Mouse (Mus musculus): ENCODE results near the gene Tead1. TPM values are rescaled to one million over a fixed set of nuclear protein-coding genes. Genes with fewer than 3 reads are reported as not detected.

The Tead1 gene
- total and polyA plus RNA-seq, 2 experiments from 2014 or later, result 20.8 to 63.9 TPM

- no peak overlapping the region for H3K9ac ChIP-seq (replicated peaks; ENCODE audit: low read depth, low read length)
- DNase-seq (ENCODE audit: low spot score) (no peak), ATAC-seq (ENCODE audit: insufficient read depth, low read depth) (no peak)
- no peak overlapping the region for H3K4me3 ChIP-seq (ENCODE audit: low read depth, low read length)
- WGBS, result 51% methylated on average over 5 of the region's 5 CpGs
- H3K27ac ChIP-seq (ENCODE audit: low read depth), result no peak overlapping the region
- peaks cover 46% of the 10 kb centered on the region for H3K4me1 ChIP-seq (ENCODE audit: control insufficient read depth, insufficient read depth)
- no peaks in the 10 kb centered on the region for H3K27me3 ChIP-seq (ENCODE audit: control insufficient read depth, insufficient read depth, low read length)
- TF ChIP-seq CTCF (IDR thresholded peaks at IDR 0.05; ENCODE audit: low read depth) (no peak), EP300 (IDR thresholded peaks at IDR 0.05; ENCODE audit: low read depth) (no peak)
- H3K9me3 ChIP-seq (replicated peaks; ENCODE audit: control insufficient read depth, low read length), result no peaks in the 10 kb centered on the region
- no peak overlapping the region for H3K4me2 ChIP-seq (ENCODE audit: low read depth, low read length)
- 0 out of 2 replicates have a peak, but pooled peaks cover 3% of the 10 kb centered on the region for H3K36me3 ChIP-seq (replicated peaks; ENCODE audit: control insufficient read depth, insufficient read depth, low read length)
Measured at GRCm38 (mm10) chr7:112700082-112700481, 21.0 kb downstream of the Tead1 start.

GRCm38 (mm10) chr7:112703341-112703740 is 24.2 kb downstream of the Tead1 start:
- ATAC-seq (ENCODE audit: insufficient read depth, low read depth) (no peak), DNase-seq (ENCODE audit: low spot score) (no peak)
- no peaks in the 10 kb centered on the region for H3K27me3 ChIP-seq (ENCODE audit: control insufficient read depth, insufficient read depth, low read length)
- no peaks in the 10 kb centered on the region for H3K9me3 ChIP-seq (replicated peaks; ENCODE audit: control insufficient read depth, low read length)
- TF ChIP-seq EP300 (IDR thresholded peaks at IDR 0.05; ENCODE audit: low read depth), result no peak
- TF ChIP-seq CTCF (IDR thresholded peaks at IDR 0.05; ENCODE audit: low read depth), result no peak
- peaks cover 14% of the 10 kb centered on the region for H3K4me1 ChIP-seq (ENCODE audit: control insufficient read depth, insufficient read depth)
- H3K36me3 ChIP-seq (replicated peaks; ENCODE audit: control insufficient read depth, insufficient read depth, low read length), result 0 out of 2 replicates have a peak, but pooled peaks cover 3% of the 10 kb centered on the region
- no peak overlapping the region for H3K9ac ChIP-seq (replicated peaks; ENCODE audit: low read depth, low read length)
- H3K27ac ChIP-seq (ENCODE audit: low read depth), result no peak overlapping the region
- no peak overlapping the region for H3K4me2 ChIP-seq (ENCODE audit: low read depth, low read length)
- 46% methylated on average over 4 of the region's 4 CpGs for WGBS
- H3K4me3 ChIP-seq (ENCODE audit: low read depth, low read length), result no peak overlapping the region

DNA sequence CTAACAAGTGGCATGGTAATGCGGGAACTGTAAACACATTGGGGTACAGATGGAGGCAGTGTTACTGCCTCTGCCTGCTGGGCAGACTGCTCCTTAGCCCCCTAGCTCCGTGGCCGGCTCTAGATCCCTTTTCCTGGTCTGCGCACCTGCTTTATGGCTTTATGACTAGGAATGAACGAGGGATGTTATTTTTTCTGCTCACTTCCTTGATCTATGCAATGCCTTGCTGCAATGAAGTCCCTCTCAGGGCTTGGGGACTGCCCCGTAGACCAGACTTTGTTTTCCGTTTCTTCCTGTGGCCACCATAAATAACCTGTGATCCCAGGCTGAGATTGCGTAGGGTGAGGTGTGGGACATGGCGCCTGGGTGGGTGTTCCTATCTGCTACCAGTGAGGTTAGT is 26.8 kb downstream of the Tead1 start:
- H3K9me3 ChIP-seq (replicated peaks; ENCODE audit: control insufficient read depth, low read length), result no peaks in the 10 kb centered on the region
- ATAC-seq (ENCODE audit: insufficient read depth, low read depth) (no peak), DNase-seq (ENCODE audit: low spot score) (no peak)
- H3K27ac ChIP-seq (ENCODE audit: low read depth), result no peak overlapping the region
- H3K27me3 ChIP-seq (ENCODE audit: control insufficient read depth, insufficient read depth, low read length), result no peaks in the 10 kb centered on the region
- H3K4me1 ChIP-seq (ENCODE audit: control insufficient read depth, insufficient read depth), result peaks cover 5% of the 10 kb centered on the region; the same call in 1 of the 2 replicates
- H3K36me3 ChIP-seq (replicated peaks; ENCODE audit: control insufficient read depth, insufficient read depth, low read length), result 0 out of 2 replicates have a peak, but pooled peaks cover 3% of the 10 kb centered on the region
- WGBS, result 65% methylated on average over 9 of the region's 9 CpGs
- H3K4me3 ChIP-seq (ENCODE audit: low read depth, low read length), result no peak overlapping the region
- no peak overlapping the region for H3K9ac ChIP-seq (replicated peaks; ENCODE audit: low read depth, low read length)
- TF ChIP-seq CTCF (IDR thresholded peaks at IDR 0.05; ENCODE audit: low read depth) (no peak), EP300 (IDR thresholded peaks at IDR 0.05; ENCODE audit: low read depth) (no peak)
- no peak overlapping the region for H3K4me2 ChIP-seq (ENCODE audit: low read depth, low read length)

GRCm38 (mm10) chr7:112706756-112707155 is 27.6 kb downstream of the Tead1 start:
- ATAC-seq (ENCODE audit: insufficient read depth, low read depth) (no peak), DNase-seq (ENCODE audit: low spot score) (no peak)
- Histone ChIP-seq H3K9ac (replicated peaks; ENCODE audit: low read depth, low read length) (no peak overlapping the region), H3K4me1 (ENCODE audit: control insufficient read depth, insufficient read depth) (peaks cover 13% of the 10 kb centered on the region), H3K4me3 (ENCODE audit: low read depth, low read length) (no peak overlapping the region), H3K27me3 (ENCODE audit: control insufficient read depth, insufficient read depth, low read length) (no peaks in the 10 kb centered on the region), H3K36me3 (replicated peaks; ENCODE audit: control insufficient read depth, insufficient read depth, low read length) (0 out of 2 replicates have a peak, but pooled peaks cover 3% of the 10 kb centered on the region), H3K9me3 (replicated peaks; ENCODE audit: control insufficient read depth, low read length) (no peaks in the 10 kb centered on the region), H3K4me2 (ENCODE audit: low read depth, low read length) (no peak overlapping the region), H3K27ac (ENCODE audit: low read depth) (no peak overlapping the region)
- no peak for TF ChIP-seq CTCF (IDR thresholded peaks at IDR 0.05; ENCODE audit: low read depth)
- no peak for TF ChIP-seq EP300 (IDR thresholded peaks at IDR 0.05; ENCODE audit: low read depth)
- 44% methylated on average over 3 of the region's 4 CpGs for WGBS

DNA sequence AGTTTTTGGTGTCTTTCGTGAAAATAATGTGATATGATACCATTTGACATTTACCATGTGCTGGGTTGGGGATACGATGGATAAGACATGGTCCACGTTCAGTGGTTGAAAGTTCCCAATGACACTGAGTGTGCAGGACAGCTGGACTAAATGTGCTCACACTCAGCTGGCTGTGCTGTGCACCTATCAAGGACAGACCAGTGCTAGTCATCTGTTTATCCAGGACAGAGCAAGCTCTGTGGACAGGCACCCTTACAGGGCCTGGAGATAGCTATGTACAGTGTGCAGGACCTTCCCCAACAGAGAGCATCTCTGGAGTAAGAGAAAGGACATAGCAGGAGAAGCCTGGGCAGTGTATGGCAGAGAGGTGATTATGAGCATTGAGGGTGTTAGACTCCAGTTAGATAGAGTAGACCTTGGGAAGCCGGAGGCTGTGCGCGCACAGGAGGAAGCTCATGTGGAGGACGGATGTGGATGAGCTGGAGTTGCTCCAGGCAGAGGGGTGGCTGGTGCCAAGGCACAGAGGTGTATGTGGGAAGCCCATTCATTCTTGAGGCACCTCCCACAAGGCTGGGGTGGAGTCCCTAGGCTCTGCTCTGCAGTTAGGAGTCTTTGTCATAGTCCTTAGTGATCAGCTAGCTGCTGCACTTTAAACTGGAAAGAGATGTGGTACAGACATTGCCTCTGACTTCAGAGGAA is 31.4 kb downstream of the Tead1 start:
- Histone ChIP-seq H3K27ac (ENCODE audit: low read depth) (no peak overlapping the region; the same call in 1 of the 2 replicates), H3K9ac (replicated peaks; ENCODE audit: low read depth, low read length) (no peak overlapping the region), H3K36me3 (replicated peaks; ENCODE audit: control insufficient read depth, insufficient read depth, low read length) (no peaks in the 10 kb centered on the region), H3K4me1 (ENCODE audit: control insufficient read depth, insufficient read depth) (peaks cover 34% of the 10 kb centered on the region), H3K4me2 (ENCODE audit: low read depth, low read length) (no peak overlapping the region), H3K4me3 (ENCODE audit: low read depth, low read length) (no peak overlapping the region), H3K9me3 (replicated peaks; ENCODE audit: control insufficient read depth, low read length) (no peaks in the 10 kb centered on the region), H3K27me3 (ENCODE audit: control insufficient read depth, insufficient read depth, low read length) (no peaks in the 10 kb centered on the region)
- TF ChIP-seq CTCF (IDR thresholded peaks at IDR 0.05; ENCODE audit: low read depth) (no peak), EP300 (IDR thresholded peaks at IDR 0.05; ENCODE audit: low read depth) (no peak)
- 45% methylated on average over 7 of the region's 7 CpGs for WGBS
- ATAC-seq (ENCODE audit: insufficient read depth, low read depth) (peak; percentile 47), DNase-seq (ENCODE audit: low spot score) (no peak)

DNA sequence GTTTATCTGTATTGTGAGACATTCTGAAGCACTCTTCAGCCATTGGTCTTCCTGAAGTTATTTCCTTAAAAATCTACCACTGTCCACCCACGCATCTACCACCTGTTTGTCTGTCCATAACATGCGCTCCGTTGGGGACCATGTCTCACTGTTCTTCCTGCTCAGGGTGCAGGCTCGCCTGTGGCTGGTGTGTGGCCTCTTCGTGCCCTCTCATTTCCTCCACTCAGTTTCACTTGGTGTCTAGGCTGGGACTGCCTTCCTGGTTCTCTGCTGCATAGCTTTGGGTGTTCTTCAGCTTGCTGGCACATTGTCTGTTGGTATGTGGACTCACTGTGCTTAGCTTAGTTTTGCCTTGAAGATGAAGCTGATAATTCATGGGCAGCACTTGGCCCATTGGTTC is 32.9 kb downstream of the Tead1 start:
- 59% methylated on average over 5 of the region's 5 CpGs for WGBS
- Histone ChIP-seq H3K4me1 (ENCODE audit: control insufficient read depth, insufficient read depth) (peaks cover 40% of the 10 kb centered on the region), H3K4me2 (ENCODE audit: low read depth, low read length) (no peak overlapping the region), H3K4me3 (ENCODE audit: low read depth, low read length) (no peak overlapping the region), H3K9me3 (replicated peaks; ENCODE audit: control insufficient read depth, low read length) (no peaks in the 10 kb centered on the region), H3K27ac (ENCODE audit: low read depth) (no peak overlapping the region), H3K9ac (replicated peaks; ENCODE audit: low read depth, low read length) (no peak overlapping the region), H3K36me3 (replicated peaks; ENCODE audit: control insufficient read depth, insufficient read depth, low read length) (no peaks in the 10 kb centered on the region), H3K27me3 (ENCODE audit: control insufficient read depth, insufficient read depth, low read length) (no peaks in the 10 kb centered on the region)
- ATAC-seq (ENCODE audit: insufficient read depth, low read depth) (no peak), DNase-seq (ENCODE audit: low spot score) (no peak)
- TF ChIP-seq CTCF (IDR thresholded peaks at IDR 0.05; ENCODE audit: low read depth), result no peak
- no peak for TF ChIP-seq EP300 (IDR thresholded peaks at IDR 0.05; ENCODE audit: low read depth)
